ENCODE assay signal across 25 mouse cellular contexts in genomic region chr6:115804432-115805192, GRCm38 (mm10). TPM values are rescaled to one million over a fixed set of nuclear protein-coding genes. Genes with fewer than 3 reads are reported as not detected.
DNase-seq lines count a peak whose midpoint lies in the region; ATAC-seq and TF ChIP-seq lines count a peak whose summit lies in the region.
"Had no signal": no experiment of that assay in that cellular context is flagged by ENCODE, and none has a peak within 500 bp of the region (broad histone marks: within the 10 kb centered on the region; RNA-seq: fewer than 3 reads in every experiment).

No protein-coding gene starts in this region.

- no peak for ATAC-seq in midbrain, embryonic 11.5 days (ENCODE audit: low FRiP score)
- no peak for ATAC-seq in midbrain, postnatal 0 days (ENCODE audit: low FRiP score)
- ATAC-seq: forebrain, embryonic 14.5 days had no signal

- 68% methylated on average over 10 of the region's 10 CpGs for WGBS in midbrain, embryonic 11.5 days
- 71% methylated on average over 10 of the region's 10 CpGs for WGBS in midbrain, postnatal 0 days

- H3K4me3 ChIP-seq in midbrain, embryonic 11.5 days (ENCODE audit: low read depth, low read length): no peak overlapping the region
- no peak overlapping the region for H3K4me3 ChIP-seq in midbrain, postnatal 0 days (ENCODE audit: low read depth, low read length)
- H3K4me3 ChIP-seq in E14TG2a.4 (replicated peaks; ENCODE audit: low read length): peak overlapping the region; percentile 100; the same call in 1 of the 2 replicates
- H3K4me3 ChIP-seq: intestine, embryonic 15.5 days; limb, embryonic 12.5 days; liver, embryonic 15.5 days; midbrain, embryonic 12.5 days had no signal

- no peaks in the 10 kb centered on the region for H3K9me3 ChIP-seq in midbrain, embryonic 11.5 days (ENCODE audit: control insufficient read depth, low read length)
- H3K9me3 ChIP-seq in midbrain, postnatal 0 days (ENCODE audit: low read length): no peaks in the 10 kb centered on the region
- no peaks in the 10 kb centered on the region for H3K9me3 ChIP-seq in E14TG2a.4 (ENCODE audit: low read length)
- H3K9me3 ChIP-seq: heart, embryonic 13.5 days; intestine, embryonic 15.5 days; limb, embryonic 12.5 days; liver, embryonic 15.5 days; midbrain, embryonic 12.5 days had no signal

- H3K4me1 ChIP-seq in midbrain, embryonic 11.5 days (ENCODE audit: control insufficient read depth, insufficient read depth, low read length): peaks cover 15% of the 10 kb centered on the region
- H3K4me1 ChIP-seq in midbrain, postnatal 0 days (ENCODE audit: insufficient read depth, low read length): peaks cover 5% of the 10 kb centered on the region
- H3K4me1 ChIP-seq in E14TG2a.4 (replicated peaks; ENCODE audit: low read depth, low read length): peaks cover 39% of the 10 kb centered on the region

- no peak overlapping the region for H3K27ac ChIP-seq in midbrain, embryonic 11.5 days (ENCODE audit: low read depth, low read length)
- H3K27ac ChIP-seq in midbrain, postnatal 0 days (ENCODE audit: low read depth, low read length): no peak overlapping the region
- H3K27ac ChIP-seq: heart, embryonic 13.5 days; hindbrain, postnatal 0 days; intestine, embryonic 15.5 days; limb, embryonic 12.5 days had no signal

- DNase-seq in midbrain, embryonic 11.5 days (ENCODE audit: low spot score, missing footprints): peak; percentile 90
- DNase-seq in midbrain, postnatal 0 days (ENCODE audit: low spot score): no peak
- DNase-seq in R1 (ENCODE audit: low read depth, low spot score): peak; percentile 50
- no peak for DNase-seq in urinary bladder, adult 18-20 months (ENCODE audit: low spot score in 2 of 2)
- no peak for DNase-seq in cerebellum, adult 18-20 months
- DNase-seq in gastrocnemius, adult 18-20 months (ENCODE audit: low spot score): no peak
- DNase-seq: adrenal gland, adult 8-10 months; cerebellum, adult 8-10 months; cerebellum, postnatal 25 days; heart, postnatal 10 days; kidney, adult 9 months; kidney, postnatal 14 days; lung, embryonic 14.5 days; thymus, adult 2 months; thymus, postnatal 36 days had no signal

- no peaks in the 10 kb centered on the region for H3K27me3 ChIP-seq in midbrain, embryonic 11.5 days (ENCODE audit: control insufficient read depth, insufficient read depth, low read length)
- H3K27me3 ChIP-seq in midbrain, postnatal 0 days (ENCODE audit: insufficient read depth, low read length): no peaks in the 10 kb centered on the region
- H3K27me3 ChIP-seq in E14TG2a.4 (ENCODE audit: insufficient read depth, low read length): no peaks in the 10 kb centered on the region
- H3K27me3 ChIP-seq: heart, embryonic 13.5 days; intestine, embryonic 15.5 days; limb, embryonic 12.5 days; liver, embryonic 15.5 days; midbrain, embryonic 12.5 days had no signal

- H3K4me2 ChIP-seq in midbrain, embryonic 11.5 days: no peak overlapping the region
- no peak overlapping the region for H3K4me2 ChIP-seq in midbrain, postnatal 0 days (ENCODE audit: low read depth, low read length, poor library complexity, severe bottlenecking)
- H3K4me2 ChIP-seq: intestine, embryonic 15.5 days; limb, embryonic 12.5 days; lung, embryonic 14.5 days; midbrain, embryonic 12.5 days had no signal

- peaks cover 44% of the 10 kb centered on the region for H3K36me3 ChIP-seq in midbrain, embryonic 11.5 days (ENCODE audit: control insufficient read depth, insufficient read depth, low read length)
- peaks cover 40% of the 10 kb centered on the region for H3K36me3 ChIP-seq in midbrain, postnatal 0 days (ENCODE audit: insufficient read depth, low read length)
- peaks cover 83% of the 10 kb centered on the region for H3K36me3 ChIP-seq in E14TG2a.4 (ENCODE audit: insufficient read depth, low read length)

- no peak overlapping the region for H3K9ac ChIP-seq in midbrain, embryonic 11.5 days (ENCODE audit: low read length)
- no peak overlapping the region for H3K9ac ChIP-seq in midbrain, postnatal 0 days (replicated peaks; ENCODE audit: low read length, poor library complexity, severe bottlenecking)
- H3K9ac ChIP-seq: heart, embryonic 13.5 days; intestine, embryonic 15.5 days; limb, embryonic 12.5 days; lung, embryonic 14.5 days; midbrain, embryonic 12.5 days had no signal

- TF ChIP-seq CTCF in midbrain, postnatal 0 days (IDR thresholded peaks at IDR 0.05): no peak
- TF ChIP-seq CTCF in E14TG2a.4 (conservative IDR thresholded peaks at IDR 0.05; ENCODE audit: low read length): no peak

RNA-seq across cellular contexts. Expression of gene Rpl32, which starts 3.9 kb away (rescaled TPM):
- polyA plus RNA-seq in midbrain, embryonic 11.5 days (2014; fragmentation: Nextera tagmentation; extraction: Ambion mirVana): 1,817 and 1,848 TPM in 2 replicates
- 768 and 939 TPM in 2 replicates for total RNA-seq in midbrain, postnatal 0 days (2014; rRNA removed)
- 982 and 1,027 TPM in 2 replicates for polyA plus RNA-seq in midbrain, postnatal 0 days (2015; fragmentation: Nextera tagmentation; extraction: Ambion mirVana)
- 100 to 1,000 TPM; 568 to 577 TPM for total RNA-seq in gastrocnemius, adult 18-20 months (2021)

RNA-seq across cellular contexts. Expression of gene Cand2, which starts 30.3 kb away (rescaled TPM):
- polyA plus RNA-seq in midbrain, embryonic 11.5 days (2014; fragmentation: Nextera tagmentation; extraction: Ambion mirVana): 24.6 and 27.5 TPM in 2 replicates
- total RNA-seq in midbrain, postnatal 0 days (2014; rRNA removed): 9.3 and 10.2 TPM in 2 replicates
- 4.2 and 4.3 TPM in 2 replicates for polyA plus RNA-seq in midbrain, postnatal 0 days (2015; fragmentation: Nextera tagmentation; extraction: Ambion mirVana)
- total RNA-seq in gastrocnemius, adult 18-20 months (2021): 10 to 100 TPM; 74.8 to 78.7 TPM

RNA-seq across cellular contexts. Expression of gene Efcab12, which starts 33.6 kb away (rescaled TPM):
- 1.7 and 2.0 TPM in 2 replicates for polyA plus RNA-seq in midbrain, embryonic 11.5 days (2014; fragmentation: Nextera tagmentation; extraction: Ambion mirVana)
- 3.2 and 3.8 TPM in 2 replicates for total RNA-seq in midbrain, postnatal 0 days (2014; rRNA removed)
- polyA plus RNA-seq in midbrain, postnatal 0 days (2015; fragmentation: Nextera tagmentation; extraction: Ambion mirVana): 1.5 and 2.1 TPM in 2 replicates
- total RNA-seq in gastrocnemius, adult 18-20 months (2021): under 1 TPM in 1 of 2 experiments, not detected in 1; 0.14 TPM
- total RNA-seq: hematopoietic stem cell, adult 5-6 weeks had no signal

RNA-seq across cellular contexts. Expression of gene Tmem40, which starts 42.4 kb away (rescaled TPM):
- 1.4 and 2.1 TPM in 2 replicates for polyA plus RNA-seq in midbrain, embryonic 11.5 days (2014; fragmentation: Nextera tagmentation; extraction: Ambion mirVana)
- total RNA-seq in midbrain, postnatal 0 days (2014; rRNA removed): 0.99 and 1.5 TPM in 2 replicates
- polyA plus RNA-seq in midbrain, postnatal 0 days (2015; fragmentation: Nextera tagmentation; extraction: Ambion mirVana): 1.5 TPM in 2 replicates
- total RNA-seq in gastrocnemius, adult 18-20 months (2021): under 1 TPM in 1 of 2 experiments, not detected in 1; 0.43 TPM
- total RNA-seq: adrenal gland, adult 8-10 months; liver, adult 2 months had no signal
- polyA plus RNA-seq: liver, adult 2 months had no signal

RNA-seq across cellular contexts. Expression of gene Mbd4, which starts 48.6 kb away (rescaled TPM):
- polyA plus RNA-seq in midbrain, embryonic 11.5 days (2014; fragmentation: Nextera tagmentation; extraction: Ambion mirVana): 19.6 and 24.7 TPM in 2 replicates
- total RNA-seq in midbrain, postnatal 0 days (2014; rRNA removed): 4.8 and 5.8 TPM in 2 replicates
- 4.1 and 5.2 TPM in 2 replicates for polyA plus RNA-seq in midbrain, postnatal 0 days (2015; fragmentation: Nextera tagmentation; extraction: Ambion mirVana)
- under 1 TPM; 0.83 to 0.94 TPM for total RNA-seq in gastrocnemius, adult 18-20 months (2021)

Comparison
In these comparisons a context has a peak if more than half of its experiments do, and no peak if none do; other contexts are left out.
1. DNase-seq: peak in midbrain, embryonic 11.5 days (single experiment) and R1 (single experiment); none in midbrain, postnatal 0 days (single experiment), urinary bladder, adult 18-20 months (0 of 2), cerebellum, adult 18-20 months (0 of 2) and gastrocnemius, adult 18-20 months (single experiment).